Mouse (Mus musculus) CD4-positive, CD25-positive, alpha-beta regulatory T cell, adult 2 months (primary cell): ENCODE results near the gene Myh7.
A peak's percentile ranks its signal among the peaks of the same experiment; 100 is the strongest.
"Not testable (repeated sequence)": the region's sequence is repeated elsewhere in the genome, so short reads cannot be mapped to it uniquely, and the experiment has no call there.

Experiments
- DNase-seq: peaks from one replicate; pipeline ENCODE4 v3.0.0-alpha.2; 2012; ENCODE audit warnings: low read depth, low spot score

Gene Myh7

GRCm38 (mm10) chr14:55003878-55004855, 9.7 kb upstream of the Myh7 start:
- no peak for DNase-seq

GRCm38 (mm10) chr14:55002687-55003120, 8.3 kb upstream of the Myh7 start:
- DNase-seq = no peak

GRCm38 (mm10) chr14:55001938-55002686, 7.7 kb upstream of the Myh7 start:
- DNase-seq = no peak

GRCm38 (mm10) chr14:55001446-55001845, 7.0 kb upstream of the Myh7 start:
- DNase-seq = peak; percentile 17

GRCm38 (mm10) chr14:55000814-55001213, 6.4 kb upstream of the Myh7 start:
- DNase-seq = no peak

GRCm38 (mm10) chr14:54999868-55000267, 5.4 kb upstream of the Myh7 start:
- not testable (repeated sequence) for DNase-seq

GRCm38 (mm10) chr14:54998680-54999079, 4.3 kb upstream of the Myh7 start:
- DNase-seq = no peak

GRCm38 (mm10) chr14:54997297-54997696, 2.9 kb upstream of the Myh7 start:
- DNase-seq = no peak

GRCm38 (mm10) chr14:54996793-54997192, 2.4 kb upstream of the Myh7 start:
- no peak for DNase-seq

GRCm38 (mm10) chr14:54995457-54996138, 1.2 kb upstream of the Myh7 start:
- DNase-seq = no peak

GRCm38 (mm10) chr14:54994869-54995186, 402 bp upstream of the Myh7 start:
- no peak for DNase-seq

- DNase-seq = no peak
Observed at GRCm38 (mm10) chr14:54993636-54994035, 790 bp downstream of the Myh7 start.

- no peak for DNase-seq
Observed at GRCm38 (mm10) chr14:54992196-54992595, 2.2 kb downstream of the Myh7 start.

- DNase-seq = no peak
Observed at GRCm38 (mm10) chr14:54989886-54990441, 4.5 kb downstream of the Myh7 start.

- no peak for DNase-seq
Observed at GRCm38 (mm10) chr14:54988882-54989281, 5.5 kb downstream of the Myh7 start.

- not testable (repeated sequence) for DNase-seq
Observed at GRCm38 (mm10) chr14:54988350-54988874, 6.0 kb downstream of the Myh7 start.

- no peak for DNase-seq
Observed at GRCm38 (mm10) chr14:54981934-54982333, 12.5 kb downstream of the Myh7 start.

GRCm38 (mm10) chr14:54978664-54979063, 15.8 kb downstream of the Myh7 start:
- DNase-seq = no peak

GRCm38 (mm10) chr14:54976633-54977032, 17.8 kb downstream of the Myh7 start, which contains the start of gene Gm17428:
Gene Gm17428, plus strand, starts transcription at chr14:54976933.
- no peak for DNase-seq

GRCm38 (mm10) chr14:54974068-54974791, 20.2 kb downstream of the Myh7 start:
- DNase-seq = no peak

- not testable (repeated sequence) for DNase-seq
Observed at GRCm38 (mm10) chr14:54972786-54973185, 21.6 kb downstream of the Myh7 start.
